Mouse (Mus musculus): ENCODE data around the gene Igfn1.

- TF ChIP-seq CTCF (IDR thresholded peaks at IDR 0.05; ENCODE audit: borderline replicate concordance, extremely low read depth, insufficient read depth, insufficient read length) = no peak
- no peak for TF ChIP-seq POLR2A (IDR thresholded peaks at IDR 0.05; ENCODE audit: borderline replicate concordance, extremely low read depth, insufficient read depth, insufficient read length, poor library complexity, severe bottlenecking)
Measured at GRCm38 (mm10) chr1:135929876-135930275, 76.3 kb downstream of the Igfn1 start.
